Mouse (Mus musculus): ENCODE data around the gene Sprn. TPM values are rescaled to one million over a fixed set of nuclear protein-coding genes. Genes with fewer than 3 reads are reported as not detected.

Gene Sprn
- total RNA-seq, 2 experiments from 2014 or later = 165 to 170 TPM

Other genes with a start within 250 kb of the Sprn start
- not detected for gene Utf1, start 211.1 kb downstream of the Sprn start, total RNA-seq (2021)
- under 1 TPM; 0.72 to 0.78 TPM for gene 6430531B16Rik, start 176.1 kb downstream of the Sprn start, total RNA-seq (2021)
- gene Adam8, start 162.3 kb downstream of the Sprn start, total RNA-seq (2021) = 1 to 10 TPM; 5.7 to 6.9 TPM
- gene Zfp511, start 118.5 kb downstream of the Sprn start, total RNA-seq (2021) = 10 to 100 TPM; 23.7 to 30.7 TPM
- gene Tubgcp2, start 118.2 kb downstream of the Sprn start, total RNA-seq (2021) = 10 to 100 TPM; 34.8 to 36.3 TPM
- under 1 TPM in 1 of 2 experiments, not detected in 1; 0.18 TPM for gene Msx3, start 105.8 kb downstream of the Sprn start, total RNA-seq (2021)
- gene Caly, start 72.3 kb downstream of the Sprn start, total RNA-seq (2021) = 100 to 1,000 TPM; 242 to 255 TPM
- gene Prap1, start 61.5 kb downstream of the Sprn start, total RNA-seq (2021) = not detected
- 10 to 100 TPM; 47.0 to 50.7 TPM for gene Fuom, start 52.4 kb downstream of the Sprn start, total RNA-seq (2021)
- 1 to 10 TPM; 3.0 to 3.4 TPM for gene Paox, start 39.1 kb downstream of the Sprn start, total RNA-seq (2021)
- gene Echs1, start 38.4 kb downstream of the Sprn start, total RNA-seq (2021) = 10 to 100 TPM; 60.2 to 61.0 TPM
- 10 to 100 TPM; 23.0 to 27.3 TPM for gene Mtg1, start 17.3 kb downstream of the Sprn start, total RNA-seq (2021)
- gene Olfr522, start 9.9 kb upstream of the Sprn start, total RNA-seq (2021) = not detected
- under 1 TPM; 0.10 to 0.18 TPM for gene Olfr523, start 18.3 kb upstream of the Sprn start, total RNA-seq (2021)
- gene Olfr524, start 51.1 kb upstream of the Sprn start, total RNA-seq (2021) = not detected
- gene Cd163l1, start 63.4 kb upstream of the Sprn start, total RNA-seq (2021) = under 1 TPM; 0.43 to 0.70 TPM
- under 1 TPM; 0.17 to 0.18 TPM for gene 5830411N06Rik, start 92.4 kb upstream of the Sprn start, total RNA-seq (2021)
- gene Olfr525, start 166.0 kb upstream of the Sprn start, total RNA-seq (2021) = not detected
- gene Olfr527, start 179.1 kb upstream of the Sprn start, total RNA-seq (2021) = not detected
- not detected for gene Olfr60, start 206.8 kb upstream of the Sprn start, total RNA-seq (2021)
- not detected for gene Olfr530, start 221.5 kb upstream of the Sprn start, total RNA-seq (2021)
- gene Olfr531, start 248.0 kb upstream of the Sprn start, total RNA-seq (2021) = not detected